Mouse (Mus musculus): Measurements from ENCODE around the gene Rnf150. TPM values are rescaled to one million over a fixed set of nuclear protein-coding genes. Genes with fewer than 3 reads are reported as not detected.

Rnf150 gene
- polyA plus RNA-seq, 1 experiment from 2014 or later = 2.8 TPM

DNA sequence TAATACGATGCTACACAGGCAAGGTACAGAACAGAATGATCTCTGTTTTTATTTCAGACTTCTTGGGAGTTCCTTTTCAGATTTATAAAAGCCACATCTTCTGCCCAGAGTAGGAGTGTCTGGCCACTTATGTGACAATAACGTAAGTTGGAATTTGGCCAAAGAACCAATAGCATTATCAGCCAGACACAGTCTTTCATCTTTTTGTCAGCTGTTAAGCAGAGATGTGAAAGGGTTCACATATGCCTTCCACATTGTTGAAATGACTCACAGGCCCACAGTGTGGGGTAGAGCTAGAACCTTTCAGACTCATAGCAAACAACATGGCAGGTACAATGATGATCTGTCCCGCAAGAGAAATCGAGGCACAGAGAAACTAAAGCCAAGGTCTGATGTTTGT, 16.4 kb upstream of the Rnf150 start:
- no peaks in the 10 kb centered on the region for H3K36me3 ChIP-seq (ENCODE audit: control insufficient read depth, insufficient read depth, low read length)
- no peak for ATAC-seq (ENCODE audit: insufficient number of reproducible peaks, insufficient read depth, low FRiP score, low read depth)
- no peak overlapping the region for H3K4me3 ChIP-seq (ENCODE audit: low read depth, low read length)
- no peaks in the 10 kb centered on the region for H3K27me3 ChIP-seq (ENCODE audit: control insufficient read depth, insufficient read depth, low read length)
- WGBS = 53% methylated on average over 4 of the region's 4 CpGs
- no peaks in the 10 kb centered on the region for H3K9me3 ChIP-seq (ENCODE audit: control insufficient read depth, low read depth, low read length)
- no peak overlapping the region for H3K4me2 ChIP-seq (replicated peaks; ENCODE audit: low read depth, low read length)
- no peak overlapping the region for H3K9ac ChIP-seq (replicated peaks; ENCODE audit: low read depth, low read length)
- no peaks in the 10 kb centered on the region for H3K4me1 ChIP-seq (ENCODE audit: control insufficient read depth, insufficient read depth, low read length)
- no peak overlapping the region for H3K27ac ChIP-seq (ENCODE audit: low read length)

DNA sequence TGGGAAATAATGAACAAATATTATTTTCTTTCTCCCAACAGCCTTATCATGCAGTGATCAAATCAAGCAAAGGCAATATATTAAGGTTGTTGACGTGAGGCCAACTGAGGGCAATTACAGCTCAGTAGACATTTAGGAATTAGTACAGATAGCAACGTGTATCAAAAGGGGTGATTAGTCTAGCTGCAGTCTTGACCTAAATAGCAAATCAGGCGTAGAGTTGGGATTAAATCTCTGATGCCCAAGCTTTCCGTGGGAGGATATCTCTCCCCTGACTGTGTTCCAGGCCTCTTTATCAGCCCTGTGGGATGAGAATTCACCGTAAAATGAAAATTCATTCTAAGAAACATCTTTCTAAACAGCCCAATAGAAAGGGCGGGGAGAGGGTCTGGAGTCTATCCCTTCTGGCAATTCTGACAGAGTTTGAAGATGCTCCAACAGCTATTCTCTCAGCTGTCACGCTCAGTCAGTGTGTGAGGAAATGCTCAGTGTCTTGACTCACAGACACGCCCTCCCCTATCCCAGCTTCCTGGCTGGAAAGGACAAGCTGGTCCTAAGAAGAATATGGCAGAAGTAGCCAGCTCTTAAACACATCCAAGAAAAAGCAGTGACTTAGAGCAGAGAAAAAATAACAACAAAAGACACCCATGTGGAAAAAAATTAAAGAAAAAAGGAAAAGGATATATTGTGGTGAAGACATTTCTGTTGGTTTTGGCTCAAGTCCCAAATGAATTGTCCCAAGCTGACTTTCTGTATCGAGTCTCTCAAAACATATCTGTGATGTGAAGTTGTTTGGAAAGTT, 4.4 kb upstream of the Rnf150 start:
- Histone ChIP-seq H3K36me3 (ENCODE audit: control insufficient read depth, insufficient read depth, low read length) (no peaks in the 10 kb centered on the region), H3K9ac (replicated peaks; ENCODE audit: low read depth, low read length) (no peak overlapping the region), H3K4me3 (ENCODE audit: low read depth, low read length) (no peak overlapping the region), H3K4me2 (replicated peaks; ENCODE audit: low read depth, low read length) (no peak overlapping the region), H3K27ac (ENCODE audit: low read length) (no peak overlapping the region), H3K27me3 (ENCODE audit: control insufficient read depth, insufficient read depth, low read length) (no peaks in the 10 kb centered on the region), H3K4me1 (ENCODE audit: control insufficient read depth, insufficient read depth, low read length) (0 out of 2 replicates have a peak, but pooled peaks cover 2% of the 10 kb centered on the region), H3K9me3 (ENCODE audit: control insufficient read depth, low read depth, low read length) (no peaks in the 10 kb centered on the region)
- ATAC-seq (ENCODE audit: insufficient number of reproducible peaks, insufficient read depth, low FRiP score, low read depth) = no peak
- WGBS = 61% methylated on average over 9 of the region's 9 CpGs

DNA sequence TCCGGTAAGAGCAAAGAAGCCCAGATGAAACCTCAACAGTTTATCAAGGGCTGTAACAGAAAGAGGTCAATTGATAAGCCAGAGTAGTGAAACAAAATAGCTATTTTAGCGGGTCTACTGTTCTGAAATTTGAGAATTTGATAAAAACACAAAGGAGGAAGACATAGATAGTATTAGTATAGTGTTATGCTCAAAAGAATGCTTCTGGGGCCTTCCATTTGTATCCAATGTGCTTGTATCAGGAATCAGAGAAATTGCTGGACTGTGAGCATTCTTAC, 3.9 kb upstream of the Rnf150 start:
- Histone ChIP-seq H3K9ac (replicated peaks; ENCODE audit: low read depth, low read length) (no peak overlapping the region), H3K9me3 (ENCODE audit: control insufficient read depth, low read depth, low read length) (no peaks in the 10 kb centered on the region)
- WGBS = 62% methylated on average over 2 of the region's 2 CpGs

DNA sequence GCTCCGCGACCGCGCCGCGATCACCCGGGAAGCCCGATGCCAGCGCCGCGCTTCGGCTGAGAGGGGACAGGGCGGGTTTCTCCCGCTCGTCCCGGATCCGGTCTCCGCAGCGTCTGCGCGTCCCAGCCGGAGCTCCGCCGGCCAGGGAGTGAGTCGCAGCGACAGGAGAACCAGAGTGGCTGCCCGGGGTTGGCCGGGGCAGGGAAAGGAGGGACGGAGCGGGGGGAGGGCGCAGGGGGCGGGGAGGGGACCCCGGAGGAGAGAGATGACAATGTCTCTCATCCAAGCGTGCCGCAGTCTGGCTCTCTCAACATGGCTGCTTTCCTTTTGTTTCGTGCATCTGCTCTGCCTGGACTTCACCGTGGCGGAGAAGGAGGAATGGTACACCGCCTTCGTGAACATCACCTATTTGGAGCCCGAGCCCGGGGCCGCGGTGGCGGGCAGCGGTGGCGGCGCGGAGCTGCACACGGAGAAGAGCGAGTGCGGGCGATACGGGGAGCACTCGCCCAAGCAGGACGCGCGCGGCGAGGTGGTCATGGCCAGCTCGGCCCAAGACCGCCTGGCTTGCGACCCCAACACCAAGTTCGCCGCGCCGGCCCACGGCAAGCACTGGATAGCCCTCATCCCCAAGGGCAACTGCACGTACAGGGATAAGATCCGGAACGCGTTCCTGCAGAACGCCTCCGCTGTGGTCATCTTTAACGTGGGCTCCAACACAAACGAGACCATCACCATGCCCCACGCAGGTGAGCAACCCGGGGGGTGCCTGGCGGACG, 777 bp downstream of the Rnf150 start:
- H3K9me3 ChIP-seq (ENCODE audit: control insufficient read depth, low read depth, low read length) = no peaks in the 10 kb centered on the region
- H3K9ac ChIP-seq (replicated peaks; ENCODE audit: low read depth, low read length) = peak overlapping the region; percentile 76
- ATAC-seq (ENCODE audit: insufficient number of reproducible peaks, insufficient read depth, low FRiP score, low read depth) = peak; percentile 49; the same call in 1 of the 2 replicates
- under 1% methylated on average over 76 of the region's 80 CpGs for WGBS
- H3K4me3 ChIP-seq (ENCODE audit: low read depth, low read length) = peak overlapping the region; percentile 82
- 0 out of 2 replicates have a peak, but pooled peaks cover 9% of the 10 kb centered on the region for H3K4me1 ChIP-seq (ENCODE audit: control insufficient read depth, insufficient read depth, low read length)
- H3K27me3 ChIP-seq (ENCODE audit: control insufficient read depth, insufficient read depth, low read length) = no peaks in the 10 kb centered on the region
- no peaks in the 10 kb centered on the region for H3K36me3 ChIP-seq (ENCODE audit: control insufficient read depth, insufficient read depth, low read length)
- H3K4me2 ChIP-seq (replicated peaks; ENCODE audit: low read depth, low read length) = peak overlapping the region; percentile 76
- H3K27ac ChIP-seq (ENCODE audit: low read length) = peak overlapping the region; percentile 67; the same call in 1 of the 2 replicates

More for the DNA sequence above, 3.9 kb upstream of the Rnf150 start:
- Histone ChIP-seq H3K4me2 (replicated peaks; ENCODE audit: low read depth, low read length) (no peak overlapping the region), H3K4me3 (ENCODE audit: low read depth, low read length) (no peak overlapping the region), H3K27ac (ENCODE audit: low read length) (no peak overlapping the region), H3K27me3 (ENCODE audit: control insufficient read depth, insufficient read depth, low read length) (no peaks in the 10 kb centered on the region), H3K36me3 (ENCODE audit: control insufficient read depth, insufficient read depth, low read length) (no peaks in the 10 kb centered on the region), H3K4me1 (ENCODE audit: control insufficient read depth, insufficient read depth, low read length) (0 out of 2 replicates have a peak, but pooled peaks cover 2% of the 10 kb centered on the region)
- no peak for ATAC-seq (ENCODE audit: insufficient number of reproducible peaks, insufficient read depth, low FRiP score, low read depth)

DNA sequence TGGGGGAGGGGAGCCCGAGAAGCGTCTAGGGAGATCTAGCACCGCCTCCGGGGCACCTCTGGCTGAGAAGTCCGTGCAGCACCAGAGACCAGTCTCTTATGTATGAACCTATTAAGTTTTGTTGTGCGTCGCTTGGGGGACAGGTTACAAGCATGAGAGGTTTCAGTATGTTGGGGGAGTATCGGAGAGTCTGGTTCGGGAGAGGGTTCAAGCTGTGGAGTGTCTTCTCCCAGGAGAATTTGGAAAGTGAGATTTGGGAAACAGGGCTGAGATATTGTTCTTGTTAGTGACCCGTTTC, 1.3 kb downstream of the Rnf150 start:
- no peak overlapping the region for H3K27ac ChIP-seq (ENCODE audit: low read length)
- peak overlapping the region; percentile 82 for H3K4me3 ChIP-seq (ENCODE audit: low read depth, low read length)
- H3K36me3 ChIP-seq (ENCODE audit: control insufficient read depth, insufficient read depth, low read length) = no peaks in the 10 kb centered on the region
- peak; percentile 59; the same call in 1 of the 2 replicates for ATAC-seq (ENCODE audit: insufficient number of reproducible peaks, insufficient read depth, low FRiP score, low read depth)
- 2% methylated on average over 10 of the region's 10 CpGs for WGBS
- H3K9ac ChIP-seq (replicated peaks; ENCODE audit: low read depth, low read length) = peak overlapping the region; percentile 76
- H3K9me3 ChIP-seq (ENCODE audit: control insufficient read depth, low read depth, low read length) = no peaks in the 10 kb centered on the region
- H3K27me3 ChIP-seq (ENCODE audit: control insufficient read depth, insufficient read depth, low read length) = no peaks in the 10 kb centered on the region
- H3K4me1 ChIP-seq (ENCODE audit: control insufficient read depth, insufficient read depth, low read length) = 0 out of 2 replicates have a peak, but pooled peaks cover 9% of the 10 kb centered on the region
- H3K4me2 ChIP-seq (replicated peaks; ENCODE audit: low read depth, low read length) = peak overlapping the region; percentile 76

DNA sequence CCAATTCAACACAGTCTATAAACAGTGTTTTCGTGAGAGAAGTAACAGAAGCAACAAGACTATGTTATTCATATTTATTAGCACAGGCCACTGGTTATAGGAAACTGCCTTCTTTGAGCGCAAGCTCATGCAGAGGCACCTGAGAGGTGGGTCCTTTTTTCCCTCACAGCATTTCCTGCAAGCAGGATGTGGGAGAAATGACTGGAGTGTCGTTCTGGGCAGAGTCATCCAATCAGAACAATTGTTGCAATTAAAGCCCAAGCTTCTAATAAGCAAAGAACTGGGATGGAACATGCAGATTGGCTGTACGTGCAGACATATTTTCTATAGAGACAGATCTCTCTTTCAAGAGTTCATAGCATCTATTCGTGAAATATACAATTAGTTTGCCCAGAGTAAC, 2.1 kb downstream of the Rnf150 start:
- H3K9ac ChIP-seq (replicated peaks; ENCODE audit: low read depth, low read length) = no peak overlapping the region
- H3K4me3 ChIP-seq (ENCODE audit: low read depth, low read length) = peak overlapping the region; percentile 82
- H3K4me2 ChIP-seq (replicated peaks; ENCODE audit: low read depth, low read length) = peak overlapping the region; percentile 76
- no peak for ATAC-seq (ENCODE audit: insufficient number of reproducible peaks, insufficient read depth, low FRiP score, low read depth)
- H3K27ac ChIP-seq (ENCODE audit: low read length) = no peak overlapping the region
- no peaks in the 10 kb centered on the region for H3K36me3 ChIP-seq (ENCODE audit: control insufficient read depth, insufficient read depth, low read length)
- no peaks in the 10 kb centered on the region for H3K9me3 ChIP-seq (ENCODE audit: control insufficient read depth, low read depth, low read length)
- no peaks in the 10 kb centered on the region for H3K27me3 ChIP-seq (ENCODE audit: control insufficient read depth, insufficient read depth, low read length)
- 0 out of 2 replicates have a peak, but pooled peaks cover 9% of the 10 kb centered on the region for H3K4me1 ChIP-seq (ENCODE audit: control insufficient read depth, insufficient read depth, low read length)
- 41% methylated on average over 5 of the region's 5 CpGs for WGBS

DNA sequence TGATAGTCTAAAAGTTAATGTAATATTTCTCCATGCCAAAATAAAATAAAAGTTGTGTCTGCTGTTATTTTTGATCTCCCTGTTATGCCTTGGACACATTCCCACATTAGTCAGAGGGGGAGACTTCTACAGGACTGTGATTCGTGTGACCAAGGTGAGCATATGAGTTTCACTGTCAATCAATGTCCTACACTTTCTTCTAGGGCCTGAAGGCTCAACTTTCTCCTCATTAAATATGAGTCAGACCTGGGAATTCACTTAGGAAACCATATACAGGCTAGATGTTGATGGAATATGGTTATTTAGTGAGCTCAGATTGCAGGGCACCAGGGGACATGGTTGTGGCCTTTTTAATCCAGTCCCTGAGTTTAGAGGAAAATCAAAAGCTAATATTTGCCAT, 3.1 kb downstream of the Rnf150 start:
- Histone ChIP-seq H3K9me3 (ENCODE audit: control insufficient read depth, low read depth, low read length) (no peaks in the 10 kb centered on the region), H3K4me2 (replicated peaks; ENCODE audit: low read depth, low read length) (0 out of 2 replicates have a peak overlapping the region, but pooled peaks have one; percentile 76), H3K4me1 (ENCODE audit: control insufficient read depth, insufficient read depth, low read length) (0 out of 2 replicates have a peak, but pooled peaks cover 11% of the 10 kb centered on the region), H3K27ac (ENCODE audit: low read length) (no peak overlapping the region), H3K27me3 (ENCODE audit: control insufficient read depth, insufficient read depth, low read length) (no peaks in the 10 kb centered on the region), H3K36me3 (ENCODE audit: control insufficient read depth, insufficient read depth, low read length) (no peaks in the 10 kb centered on the region), H3K4me3 (ENCODE audit: low read depth, low read length) (no peak overlapping the region), H3K9ac (replicated peaks; ENCODE audit: low read depth, low read length) (no peak overlapping the region)
- WGBS = 52% methylated on average over 1 of the region's 1 CpGs
- no peak for ATAC-seq (ENCODE audit: insufficient number of reproducible peaks, insufficient read depth, low FRiP score, low read depth)

DNA sequence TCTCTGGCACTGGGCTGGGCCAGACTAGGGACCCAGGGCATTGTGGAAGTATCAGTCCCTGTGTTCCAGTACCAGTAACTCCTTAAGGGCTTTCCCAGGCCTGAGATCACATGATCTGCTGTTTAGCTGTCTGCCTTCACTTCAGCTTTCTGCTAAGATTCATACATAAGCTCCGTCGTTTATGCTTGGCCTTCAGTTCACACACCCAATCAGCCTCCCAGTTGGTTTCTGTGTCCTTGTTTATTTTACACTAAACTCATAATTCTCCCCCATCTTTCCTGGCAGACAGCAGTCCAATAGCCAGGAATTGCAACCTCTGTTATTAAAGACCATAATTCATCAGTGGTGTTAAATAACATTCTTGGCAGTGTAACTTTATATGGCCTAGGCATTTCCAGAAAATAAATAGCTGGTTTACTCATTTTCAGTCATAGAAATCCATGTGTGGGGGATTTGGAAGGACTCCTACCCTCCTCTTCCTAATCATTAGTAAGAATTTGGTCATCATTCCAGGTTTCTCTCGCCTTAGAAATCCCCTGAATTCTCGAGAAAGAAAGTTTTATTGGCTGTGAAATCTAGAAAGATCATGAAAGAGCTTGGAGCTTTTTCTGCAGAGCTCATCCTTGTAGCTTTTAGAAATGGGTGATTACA, 7.8 kb downstream of the Rnf150 start:
- Histone ChIP-seq H3K9me3 (ENCODE audit: control insufficient read depth, low read depth, low read length) (no peaks in the 10 kb centered on the region), H3K4me2 (replicated peaks; ENCODE audit: low read depth, low read length) (no peak overlapping the region), H3K4me3 (ENCODE audit: low read depth, low read length) (no peak overlapping the region), H3K9ac (replicated peaks; ENCODE audit: low read depth, low read length) (no peak overlapping the region), H3K36me3 (ENCODE audit: control insufficient read depth, insufficient read depth, low read length) (no peaks in the 10 kb centered on the region), H3K4me1 (ENCODE audit: control insufficient read depth, insufficient read depth, low read length) (peaks cover 4% of the 10 kb centered on the region; the same call in 1 of the 2 replicates), H3K27ac (ENCODE audit: low read length) (no peak overlapping the region), H3K27me3 (ENCODE audit: control insufficient read depth, insufficient read depth, low read length) (no peaks in the 10 kb centered on the region)
- ATAC-seq (ENCODE audit: insufficient number of reproducible peaks, insufficient read depth, low FRiP score, low read depth) = no peak
- 35% methylated on average over 4 of the region's 4 CpGs for WGBS
